Mouse (Mus musculus): ENCODE data around the gene Cdh26. TPM values are rescaled to one million over a fixed set of nuclear protein-coding genes. Genes with fewer than 3 reads are reported as not detected.

Cdh26 gene
- polyA plus RNA-seq, 1 experiment from 2014 or later, result 0.54 TPM

DNA sequence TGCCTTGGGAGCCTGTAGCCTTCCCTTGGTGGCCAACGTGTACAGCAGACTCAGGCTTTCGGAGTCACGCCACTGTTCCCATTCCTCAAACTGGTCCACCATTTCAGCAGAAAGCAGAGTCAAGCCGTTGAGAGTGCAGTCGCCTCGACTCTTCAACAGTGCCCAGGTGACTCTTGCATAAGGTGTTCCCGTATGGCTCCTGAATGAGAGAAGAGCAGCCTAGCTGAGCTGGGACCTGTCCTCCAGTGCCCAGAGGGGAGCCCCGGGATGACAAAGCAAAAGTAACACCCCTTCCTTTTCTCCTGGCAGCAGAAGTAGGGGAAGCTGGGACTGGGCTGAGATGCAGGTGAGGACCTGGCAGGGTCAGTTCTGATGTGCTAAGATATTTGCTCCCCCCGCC is 2.1 kb upstream of the Cdh26 start:
- ATAC-seq (ENCODE audit: low FRiP score) (no peak), DNase-seq (ENCODE audit: low spot score) (no peak)
- no peaks in the 10 kb centered on the region for H3K27me3 ChIP-seq (ENCODE audit: control insufficient read depth, insufficient read depth, low read length)
- H3K9me3 ChIP-seq (ENCODE audit: control insufficient read depth, low read length), result no peaks in the 10 kb centered on the region
- H3K4me3 ChIP-seq (ENCODE audit: low read depth, low read length), result no peak overlapping the region
- no peaks in the 10 kb centered on the region for H3K36me3 ChIP-seq (ENCODE audit: control insufficient read depth, insufficient read depth, low read length)
- WGBS, result 82% methylated on average over 9 of the region's 9 CpGs
- H3K27ac ChIP-seq (ENCODE audit: low read depth, low read length), result no peak overlapping the region
- H3K9ac ChIP-seq (ENCODE audit: low read depth, low read length), result no peak overlapping the region
- H3K4me2 ChIP-seq (replicated peaks; ENCODE audit: low read depth, low read length), result no peak overlapping the region
- H3K4me1 ChIP-seq (replicated peaks; ENCODE audit: control insufficient read depth, insufficient read depth, low read length), result no peaks in the 10 kb centered on the region

DNA sequence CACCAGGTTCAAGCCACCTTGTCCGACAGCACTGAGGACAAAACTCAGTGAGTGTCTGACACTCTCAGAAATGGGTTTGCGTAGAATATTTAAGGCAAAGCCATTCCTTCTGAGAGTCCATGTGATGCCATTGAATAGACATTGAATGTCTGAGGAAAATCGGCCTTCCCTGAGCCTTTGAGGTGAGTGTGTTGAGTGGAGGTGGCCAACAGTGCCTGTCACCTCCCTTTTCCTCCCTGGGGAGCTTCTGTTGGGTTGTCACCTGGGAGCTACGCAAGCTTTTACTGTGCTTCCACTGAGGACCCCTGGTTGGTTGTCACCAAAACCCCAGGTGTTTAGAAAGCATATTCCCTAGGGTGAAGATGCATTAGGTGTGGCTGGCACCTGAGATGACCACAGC is 1.7 kb upstream of the Cdh26 start:
- Histone ChIP-seq H3K9me3 (ENCODE audit: control insufficient read depth, low read length) (no peaks in the 10 kb centered on the region), H3K36me3 (ENCODE audit: control insufficient read depth, insufficient read depth, low read length) (no peaks in the 10 kb centered on the region), H3K4me2 (replicated peaks; ENCODE audit: low read depth, low read length) (no peak overlapping the region), H3K4me3 (ENCODE audit: low read depth, low read length) (no peak overlapping the region), H3K9ac (ENCODE audit: low read depth, low read length) (no peak overlapping the region), H3K27ac (ENCODE audit: low read depth, low read length) (no peak overlapping the region), H3K4me1 (replicated peaks; ENCODE audit: control insufficient read depth, insufficient read depth, low read length) (no peaks in the 10 kb centered on the region), H3K27me3 (ENCODE audit: control insufficient read depth, insufficient read depth, low read length) (no peaks in the 10 kb centered on the region)
- DNase-seq (ENCODE audit: low spot score) (no peak), ATAC-seq (ENCODE audit: low FRiP score) (no peak)
- WGBS, result 81% methylated on average over 4 of the region's 4 CpGs

DNA sequence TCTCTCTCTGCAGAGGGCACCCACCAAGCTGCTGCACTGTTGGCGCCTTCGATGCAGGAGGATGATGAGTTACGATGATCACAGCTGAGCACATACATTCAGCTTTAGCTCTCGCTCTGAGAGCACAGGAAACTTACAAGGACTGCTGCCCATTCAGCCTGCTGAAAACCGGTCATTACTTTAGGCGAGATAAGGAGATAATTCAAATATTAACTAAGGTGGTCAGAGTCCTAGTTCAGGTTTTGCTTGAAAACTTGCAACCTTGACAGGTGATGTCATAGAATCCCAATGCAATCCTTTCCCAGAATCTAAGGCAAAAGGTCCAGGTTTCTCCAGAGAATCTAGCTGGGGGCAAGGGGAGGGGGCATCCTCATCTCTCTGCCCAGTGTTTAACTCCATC is 905 bp upstream of the Cdh26 start:
- no peak overlapping the region for H3K4me3 ChIP-seq (ENCODE audit: low read depth, low read length)
- H3K27ac ChIP-seq (ENCODE audit: low read depth, low read length), result no peak overlapping the region
- H3K36me3 ChIP-seq (ENCODE audit: control insufficient read depth, insufficient read depth, low read length), result no peaks in the 10 kb centered on the region
- DNase-seq (ENCODE audit: low spot score) (no peak), ATAC-seq (ENCODE audit: low FRiP score) (no peak)
- no peaks in the 10 kb centered on the region for H3K27me3 ChIP-seq (ENCODE audit: control insufficient read depth, insufficient read depth, low read length)
- no peak overlapping the region for H3K9ac ChIP-seq (ENCODE audit: low read depth, low read length)
- H3K4me2 ChIP-seq (replicated peaks; ENCODE audit: low read depth, low read length), result no peak overlapping the region
- H3K4me1 ChIP-seq (replicated peaks; ENCODE audit: control insufficient read depth, insufficient read depth, low read length), result no peaks in the 10 kb centered on the region
- H3K9me3 ChIP-seq (ENCODE audit: control insufficient read depth, low read length), result no peaks in the 10 kb centered on the region
- 91% methylated on average over 6 of the region's 6 CpGs for WGBS

- DNase-seq (ENCODE audit: low spot score) (no peak), ATAC-seq (ENCODE audit: low FRiP score) (no peak)
- 64% methylated on average over 2 of the region's 2 CpGs for WGBS
- Histone ChIP-seq H3K9ac (ENCODE audit: low read depth, low read length) (no peak overlapping the region), H3K36me3 (ENCODE audit: control insufficient read depth, insufficient read depth, low read length) (no peaks in the 10 kb centered on the region), H3K27ac (ENCODE audit: low read depth, low read length) (no peak overlapping the region), H3K4me1 (replicated peaks; ENCODE audit: control insufficient read depth, insufficient read depth, low read length) (no peaks in the 10 kb centered on the region), H3K4me3 (ENCODE audit: low read depth, low read length) (no peak overlapping the region), H3K9me3 (ENCODE audit: control insufficient read depth, low read length) (no peaks in the 10 kb centered on the region), H3K27me3 (ENCODE audit: control insufficient read depth, insufficient read depth, low read length) (no peaks in the 10 kb centered on the region), H3K4me2 (replicated peaks; ENCODE audit: low read depth, low read length) (no peak overlapping the region)
Measured at GRCm38 (mm10) chr2:178433495-178433894, 3.2 kb downstream of the Cdh26 start.

GRCm38 (mm10) chr2:178433903-178434302 is 3.6 kb downstream of the Cdh26 start:
- Histone ChIP-seq H3K4me3 (ENCODE audit: low read depth, low read length) (no peak overlapping the region), H3K9me3 (ENCODE audit: control insufficient read depth, low read length) (no peaks in the 10 kb centered on the region), H3K9ac (ENCODE audit: low read depth, low read length) (no peak overlapping the region), H3K4me1 (replicated peaks; ENCODE audit: control insufficient read depth, insufficient read depth, low read length) (no peaks in the 10 kb centered on the region), H3K27ac (ENCODE audit: low read depth, low read length) (no peak overlapping the region), H3K27me3 (ENCODE audit: control insufficient read depth, insufficient read depth, low read length) (no peaks in the 10 kb centered on the region), H3K36me3 (ENCODE audit: control insufficient read depth, insufficient read depth, low read length) (no peaks in the 10 kb centered on the region), H3K4me2 (replicated peaks; ENCODE audit: low read depth, low read length) (no peak overlapping the region)
- no peak for DNase-seq (ENCODE audit: low spot score)
- WGBS, result 90% methylated on average over 2 of the region's 2 CpGs
- no peak for ATAC-seq (ENCODE audit: low FRiP score)

DNA sequence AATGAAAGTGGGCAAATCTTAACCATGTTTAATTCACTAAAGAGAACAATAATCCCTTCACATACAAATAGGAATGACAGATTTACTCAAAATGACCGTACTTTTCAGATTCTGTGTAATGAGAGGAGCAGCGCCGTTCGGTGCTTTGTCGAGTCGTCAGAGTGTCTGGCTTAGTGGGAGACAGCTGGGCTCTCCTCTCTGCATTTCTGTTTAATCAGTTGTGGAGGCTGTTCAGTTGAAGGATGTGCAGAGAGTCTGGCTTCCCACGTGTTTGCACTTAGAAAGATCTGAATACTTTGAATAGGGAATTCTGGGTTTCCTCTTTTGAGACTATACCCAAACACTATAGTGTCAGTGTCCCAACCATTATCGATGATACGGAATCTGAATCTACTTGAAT is 7.0 kb downstream of the Cdh26 start:
- no peak overlapping the region for H3K27ac ChIP-seq (ENCODE audit: low read depth, low read length)
- no peaks in the 10 kb centered on the region for H3K9me3 ChIP-seq (ENCODE audit: control insufficient read depth, low read length)
- H3K9ac ChIP-seq (ENCODE audit: low read depth, low read length), result no peak overlapping the region
- ATAC-seq (ENCODE audit: low FRiP score) (no peak), DNase-seq (ENCODE audit: low spot score) (no peak)
- no peak overlapping the region for H3K4me2 ChIP-seq (replicated peaks; ENCODE audit: low read depth, low read length)
- H3K36me3 ChIP-seq (ENCODE audit: control insufficient read depth, insufficient read depth, low read length), result no peaks in the 10 kb centered on the region
- WGBS, result 63% methylated on average over 9 of the region's 9 CpGs
- H3K4me3 ChIP-seq (ENCODE audit: low read depth, low read length), result no peak overlapping the region
- H3K4me1 ChIP-seq (replicated peaks; ENCODE audit: control insufficient read depth, insufficient read depth, low read length), result no peaks in the 10 kb centered on the region
- H3K27me3 ChIP-seq (ENCODE audit: control insufficient read depth, insufficient read depth, low read length), result no peaks in the 10 kb centered on the region

GRCm38 (mm10) chr2:178449386-178449785 is 19.1 kb downstream of the Cdh26 start:
- no peaks in the 10 kb centered on the region for H3K27me3 ChIP-seq (ENCODE audit: control insufficient read depth, insufficient read depth, low read length)
- H3K27ac ChIP-seq (ENCODE audit: low read depth, low read length), result no peak overlapping the region
- 88% methylated on average over 4 of the region's 4 CpGs for WGBS
- DNase-seq (ENCODE audit: low spot score), result no peak
- H3K4me1 ChIP-seq (replicated peaks; ENCODE audit: control insufficient read depth, insufficient read depth, low read length), result no peaks in the 10 kb centered on the region
- no peak overlapping the region for H3K4me2 ChIP-seq (replicated peaks; ENCODE audit: low read depth, low read length)
- no peaks in the 10 kb centered on the region for H3K9me3 ChIP-seq (ENCODE audit: control insufficient read depth, low read length)
- ATAC-seq (ENCODE audit: low FRiP score), result no peak
- no peak overlapping the region for H3K4me3 ChIP-seq (ENCODE audit: low read depth, low read length)
- no peak overlapping the region for H3K9ac ChIP-seq (ENCODE audit: low read depth, low read length)
- H3K36me3 ChIP-seq (ENCODE audit: control insufficient read depth, insufficient read depth, low read length), result no peaks in the 10 kb centered on the region

DNA sequence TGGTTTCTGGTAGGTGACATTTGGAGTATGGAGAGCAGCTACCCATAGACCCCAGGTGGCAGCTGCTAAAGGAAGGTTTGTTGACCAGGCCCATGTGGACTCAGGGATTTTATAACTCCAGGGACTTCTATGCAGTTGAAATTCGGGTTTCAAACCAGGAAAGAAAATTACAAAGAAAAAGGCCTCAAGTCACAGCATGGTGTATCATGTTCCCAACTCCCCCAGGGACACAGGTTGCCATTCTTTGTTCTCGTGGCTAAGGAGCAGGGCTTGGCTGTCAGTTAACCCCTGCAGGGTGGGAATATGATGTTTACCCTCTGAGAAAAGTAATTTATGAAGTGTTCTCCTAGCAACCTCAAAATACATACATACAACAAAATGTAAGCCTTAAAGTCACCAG is 19.9 kb downstream of the Cdh26 start:
- no peak for DNase-seq (ENCODE audit: low spot score)

DNA sequence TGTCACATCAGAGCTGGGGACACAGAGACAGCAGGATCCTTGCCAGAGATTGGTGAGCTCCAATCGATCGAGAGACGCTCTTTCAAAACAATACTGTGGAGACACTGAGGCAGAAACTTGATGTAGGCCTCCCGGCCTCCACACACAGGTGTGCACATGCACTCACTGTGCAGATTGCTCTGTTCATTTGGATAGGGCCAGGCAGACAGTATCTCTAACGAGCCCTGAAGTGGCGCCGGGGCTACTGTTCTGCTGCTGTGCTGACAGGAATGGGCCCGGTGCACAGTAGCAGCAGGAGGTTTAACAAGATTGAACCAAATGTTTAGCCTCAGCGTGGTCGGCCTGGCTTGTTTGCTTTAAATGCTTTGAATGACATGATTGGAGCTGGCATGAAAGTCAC is 20.6 kb downstream of the Cdh26 start:
- Histone ChIP-seq H3K36me3 (ENCODE audit: control insufficient read depth, insufficient read depth, low read length) (no peaks in the 10 kb centered on the region), H3K4me1 (replicated peaks; ENCODE audit: control insufficient read depth, insufficient read depth, low read length) (no peaks in the 10 kb centered on the region), H3K27ac (ENCODE audit: low read depth, low read length) (no peak overlapping the region), H3K9ac (ENCODE audit: low read depth, low read length) (no peak overlapping the region), H3K4me3 (ENCODE audit: low read depth, low read length) (no peak overlapping the region), H3K4me2 (replicated peaks; ENCODE audit: low read depth, low read length) (no peak overlapping the region), H3K9me3 (ENCODE audit: control insufficient read depth, low read length) (no peaks in the 10 kb centered on the region), H3K27me3 (ENCODE audit: control insufficient read depth, insufficient read depth, low read length) (no peaks in the 10 kb centered on the region)
- no peak for DNase-seq (ENCODE audit: low spot score)
- ATAC-seq (ENCODE audit: low FRiP score), result no peak
- WGBS, result 65% methylated on average over 10 of the region's 10 CpGs

More for the DNA sequence above, 19.9 kb downstream of the Cdh26 start:
- ATAC-seq (ENCODE audit: low FRiP score), result no peak
- WGBS, result 17% methylated on average over 2 of the region's 2 CpGs
- no peaks in the 10 kb centered on the region for H3K4me1 ChIP-seq (replicated peaks; ENCODE audit: control insufficient read depth, insufficient read depth, low read length)
- H3K9me3 ChIP-seq (ENCODE audit: control insufficient read depth, low read length), result no peaks in the 10 kb centered on the region
- H3K4me3 ChIP-seq (ENCODE audit: low read depth, low read length), result no peak overlapping the region
- no peaks in the 10 kb centered on the region for H3K36me3 ChIP-seq (ENCODE audit: control insufficient read depth, insufficient read depth, low read length)
- H3K9ac ChIP-seq (ENCODE audit: low read depth, low read length), result no peak overlapping the region
- no peak overlapping the region for H3K4me2 ChIP-seq (replicated peaks; ENCODE audit: low read depth, low read length)
- no peak overlapping the region for H3K27ac ChIP-seq (ENCODE audit: low read depth, low read length)
- no peaks in the 10 kb centered on the region for H3K27me3 ChIP-seq (ENCODE audit: control insufficient read depth, insufficient read depth, low read length)

Measured in hindbrain, embryonic 11.5 days (tissue).